Mouse (Mus musculus): ENCODE results near the gene Pros1.

The Pros1 gene

GRCm38 (mm10) chr16:62858018-62858417 is 3.9 kb downstream of the Pros1 start:
- no peak for ATAC-seq (ENCODE audit: insufficient number of reproducible peaks, low FRiP score, low TSS enrichment)

- ATAC-seq (ENCODE audit: insufficient number of reproducible peaks, low FRiP score, low TSS enrichment): no peak
Observed at GRCm38 (mm10) chr16:62860140-62860539, 6.0 kb downstream of the Pros1 start.

GRCm38 (mm10) chr16:62861455-62861854 is 7.3 kb downstream of the Pros1 start:
- ATAC-seq (ENCODE audit: insufficient number of reproducible peaks, low FRiP score, low TSS enrichment): no peak

GRCm38 (mm10) chr16:62872688-62873117 is 18.6 kb downstream of the Pros1 start:
- ATAC-seq (ENCODE audit: insufficient number of reproducible peaks, low FRiP score, low TSS enrichment): no peak

- ATAC-seq (ENCODE audit: insufficient number of reproducible peaks, low FRiP score, low TSS enrichment): no peak
Observed at GRCm38 (mm10) chr16:62873180-62873579, 19.1 kb downstream of the Pros1 start.

- ATAC-seq (ENCODE audit: insufficient number of reproducible peaks, low FRiP score, low TSS enrichment): no peak
Observed at GRCm38 (mm10) chr16:62874065-62874464, 20.0 kb downstream of the Pros1 start.

GRCm38 (mm10) chr16:62895824-62896223 is 41.7 kb downstream of the Pros1 start:
- ATAC-seq (ENCODE audit: insufficient number of reproducible peaks, low FRiP score, low TSS enrichment): no peak

GRCm38 (mm10) chr16:62911364-62911763 is 57.3 kb downstream of the Pros1 start:
- ATAC-seq (ENCODE audit: insufficient number of reproducible peaks, low FRiP score, low TSS enrichment): no peak

GRCm38 (mm10) chr16:62912246-62912645 is 58.1 kb downstream of the Pros1 start:
- ATAC-seq (ENCODE audit: insufficient number of reproducible peaks, low FRiP score, low TSS enrichment): no peak

- ATAC-seq (ENCODE audit: insufficient number of reproducible peaks, low FRiP score, low TSS enrichment): no peak
Observed at GRCm38 (mm10) chr16:62915530-62915929, 61.4 kb downstream of the Pros1 start.

- no peak for ATAC-seq (ENCODE audit: insufficient number of reproducible peaks, low FRiP score, low TSS enrichment)
Observed at GRCm38 (mm10) chr16:62922245-62922644, 68.1 kb downstream of the Pros1 start.

GRCm38 (mm10) chr16:62931341-62931740 is 77.2 kb downstream of the Pros1 start:
- no peak for ATAC-seq (ENCODE audit: insufficient number of reproducible peaks, low FRiP score, low TSS enrichment)

- ATAC-seq (ENCODE audit: insufficient number of reproducible peaks, low FRiP score, low TSS enrichment): no peak
Observed at GRCm38 (mm10) chr16:62936316-62936715, 82.2 kb downstream of the Pros1 start.

GRCm38 (mm10) chr16:62940388-62941003 is 86.4 kb downstream of the Pros1 start:
- ATAC-seq (ENCODE audit: insufficient number of reproducible peaks, low FRiP score, low TSS enrichment): peak; percentile 85

- ATAC-seq (ENCODE audit: insufficient number of reproducible peaks, low FRiP score, low TSS enrichment): no peak
Observed at GRCm38 (mm10) chr16:62941763-62942162, 87.7 kb downstream of the Pros1 start.

GRCm38 (mm10) chr16:62942418-62943410 is 88.6 kb downstream of the Pros1 start:
- no peak for ATAC-seq (ENCODE audit: insufficient number of reproducible peaks, low FRiP score, low TSS enrichment)

- ATAC-seq (ENCODE audit: insufficient number of reproducible peaks, low FRiP score, low TSS enrichment): no peak
Observed at GRCm38 (mm10) chr16:62958485-62958884, 104.4 kb downstream of the Pros1 start.

- ATAC-seq (ENCODE audit: insufficient number of reproducible peaks, low FRiP score, low TSS enrichment): no peak
Observed at GRCm38 (mm10) chr16:62964361-62964763, 110.3 kb downstream of the Pros1 start.

GRCm38 (mm10) chr16:62971673-62972332 is 117.7 kb downstream of the Pros1 start:
- ATAC-seq (ENCODE audit: insufficient number of reproducible peaks, low FRiP score, low TSS enrichment): no peak

- ATAC-seq (ENCODE audit: insufficient number of reproducible peaks, low FRiP score, low TSS enrichment): peak; percentile 74; the same call in 1 of the 2 replicates
Observed at GRCm38 (mm10) chr16:62974926-62975325, 120.8 kb downstream of the Pros1 start.
